Mouse (Mus musculus) kidney, adult 2 months (tissue): ENCODE results near the gene Tesk2.
A peak's percentile ranks its signal among the peaks of the same experiment; 100 is the strongest.

Experiments
- CTCF ChIP-seq: fragments of 200-500 bp; conservative IDR thresholded peaks from 2 replicates; pipeline ENCODE4 v1.5.1; 2011; ENCODE audit warnings: low read depth, mild to moderate bottlenecking, control low read depth, low read length, moderate library complexity, mixed read lengths; ENCODE audit not compliant: insufficient read depth, insufficient read length
- POLR2A ChIP-seq: fragments of 200-500 bp; IDR thresholded peaks from one replicate; pipeline ENCODE4 v1.6.1; 2011; ENCODE audit warnings: low read depth, low read length, control low read depth

DNA sequence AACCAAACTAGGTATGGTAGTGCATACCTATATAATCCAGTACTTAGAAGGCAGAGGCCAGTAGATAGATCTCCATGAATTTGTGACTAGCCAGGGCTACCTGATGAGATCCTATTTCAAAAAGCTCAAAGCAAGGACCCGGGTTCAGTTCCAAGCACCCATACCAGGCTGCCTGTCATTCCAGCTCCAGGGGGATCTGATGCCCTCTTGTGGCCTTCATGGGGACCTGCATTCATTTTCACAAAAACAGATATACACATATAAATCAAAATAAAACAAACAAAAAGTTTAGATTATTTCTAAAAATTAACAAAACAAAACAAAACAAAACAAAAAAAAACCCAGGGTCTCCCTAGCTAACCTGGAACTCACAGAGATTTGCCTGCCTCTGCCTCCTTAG is 65.8 kb downstream of the Tesk2 start:
- TF ChIP-seq CTCF (peak; percentile 18; the same call in 1 of the 2 replicates), POLR2A (no peak)
